Mouse (Mus musculus) brain, embryonic 14.5 days (tissue): Measurements from ENCODE around the gene E330009J07Rik. TPM values are rescaled to one million over a fixed set of nuclear protein-coding genes. Genes with fewer than 3 reads are reported as not detected.
A peak's percentile ranks its signal among the peaks of the same experiment; 100 is the strongest.

Experiments used
- DNase-seq: peaks from one replicate; pipeline ENCODE4 v3.0.0-alpha.2; 2011; ENCODE audit warnings: low read depth
- CTCF ChIP-seq: fragments of 200-500 bp; IDR thresholded peaks from 2 replicates; pipeline ENCODE4 v1.5.1; 2012; ENCODE audit warnings: inconsistent platforms, mild to moderate bottlenecking, moderate library complexity, borderline replicate concordance; ENCODE audit not compliant: insufficient read depth, insufficient read length; ENCODE audit errors: extremely low read depth
- POLR2A ChIP-seq: fragments of 200-500 bp; IDR thresholded peaks from 2 replicates; pipeline ENCODE4 v1.6.1; 2012; ENCODE audit warnings: mild to moderate bottlenecking, inconsistent platforms, borderline replicate concordance; ENCODE audit not compliant: poor library complexity, insufficient read depth, insufficient read length, severe bottlenecking; ENCODE audit errors: extremely low read depth
- polyA plus RNA-seq: library from polyadenylated mRNA; depleted of rRNA; stranded (reverse); fragments of >200 nt; gene quantifications from 2 replicates; pipeline ENCODE4 v1.2.3, GENCODE M21; 2012; rRNA removed

The E330009J07Rik gene
- polyA plus RNA-seq, 1 experiment: 17.8 TPM

DNA sequence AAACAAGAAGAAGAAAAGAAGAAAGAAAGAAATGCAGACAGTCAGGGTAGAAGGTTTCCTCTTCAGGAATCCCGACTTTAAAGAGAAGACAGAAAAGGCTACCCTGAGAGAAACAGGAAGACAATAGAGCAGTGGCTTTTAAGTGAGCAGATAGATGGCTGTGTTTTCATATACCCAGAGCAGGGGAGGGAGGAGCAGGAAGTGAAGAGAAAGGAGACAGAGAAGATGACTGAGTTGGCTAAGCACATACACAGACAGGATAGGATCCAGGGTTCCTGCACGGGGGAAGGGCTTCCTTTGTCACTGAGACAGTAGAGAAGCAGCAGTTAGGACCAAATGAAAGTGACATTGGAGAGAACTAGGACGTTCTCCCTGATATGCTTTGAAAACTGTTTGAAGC is 50.3 kb downstream of the E330009J07Rik start:
- TF ChIP-seq CTCF (no peak), POLR2A (no peak)
- no peak for DNase-seq

DNA sequence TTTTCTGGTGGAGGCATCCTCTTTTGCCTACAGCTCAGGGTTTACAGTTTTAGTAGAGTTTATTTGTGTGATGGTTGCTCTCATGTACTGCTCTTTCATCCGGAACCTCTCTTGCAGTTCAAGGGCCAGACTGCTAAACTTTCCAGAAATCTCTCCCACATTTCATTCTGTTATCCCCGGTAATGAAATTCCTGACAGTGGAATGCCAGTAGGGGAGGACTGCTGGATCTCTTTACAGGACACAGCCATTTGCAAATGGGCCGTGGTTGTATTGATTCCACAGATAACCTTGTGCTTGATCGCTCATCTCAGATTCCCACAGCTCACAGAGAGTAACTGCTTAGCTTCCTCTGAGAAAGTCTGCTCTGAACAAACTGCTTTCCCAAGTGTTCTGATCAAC is 54.0 kb downstream of the E330009J07Rik start:
- no peak for DNase-seq
- TF ChIP-seq POLR2A (no peak), CTCF (no peak)

GRCm38 (mm10) chr6:40380181-40380580 is 55.8 kb downstream of the E330009J07Rik start:
- TF ChIP-seq CTCF (no peak), POLR2A (no peak)
- DNase-seq: no peak

DNA sequence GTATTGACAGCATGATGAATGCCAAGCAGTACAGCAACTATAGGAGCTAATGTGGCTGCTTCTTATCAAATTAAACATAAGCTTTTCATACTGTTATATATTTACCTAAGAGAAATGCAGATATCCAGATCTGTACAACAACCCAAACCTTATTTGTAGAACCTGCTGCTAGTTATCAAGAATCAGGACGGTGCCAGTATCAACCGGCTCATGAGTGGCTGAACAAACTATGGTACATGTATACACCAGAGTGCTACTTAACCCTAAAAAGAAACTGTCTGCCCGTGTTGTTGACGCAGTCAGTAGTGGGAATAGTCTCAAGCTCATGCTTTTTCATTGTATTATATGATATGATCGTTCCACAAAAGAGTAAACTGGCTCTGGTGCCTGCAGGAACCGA is 64.9 kb downstream of the E330009J07Rik start:
- no peak for DNase-seq

DNA sequence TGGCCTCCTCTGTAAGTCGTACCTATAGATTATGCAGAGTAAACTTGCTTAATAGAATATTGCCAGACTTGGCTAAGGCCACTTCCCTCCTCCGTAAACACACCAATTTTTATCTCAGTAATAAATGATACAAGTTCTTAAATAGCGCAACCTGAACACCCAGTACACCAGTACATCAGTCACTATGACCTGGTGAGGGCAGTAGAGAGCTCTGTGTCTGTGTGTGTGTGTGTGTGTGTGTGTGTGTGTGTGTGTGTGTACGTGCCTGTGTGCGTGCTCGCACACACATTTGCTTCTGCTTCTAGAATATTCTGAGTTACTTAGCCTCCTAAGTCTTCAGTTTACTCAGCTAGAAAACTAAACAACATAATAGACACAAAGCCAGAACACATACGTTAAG is 82.6 kb downstream of the E330009J07Rik start:
- TF ChIP-seq CTCF: peak; percentile 7; the same call in 1 of the 2 replicates
- no peak for TF ChIP-seq POLR2A
- peak; percentile 9 for DNase-seq

More for the DNA sequence above, 64.9 kb downstream of the E330009J07Rik start:
- TF ChIP-seq CTCF: no peak
- no peak for TF ChIP-seq POLR2A

Other genes with a start within 250 kb of the E330009J07Rik start
- 30.0 and 33.2 TPM in 2 replicates for gene Agk, start 111.0 kb downstream of the E330009J07Rik start, polyA plus RNA-seq
- 0.13 and 0.14 TPM in 2 replicates for gene Wee2, start 3.0 kb upstream of the E330009J07Rik start, polyA plus RNA-seq
- gene Ssbp1, start 35.2 kb upstream of the E330009J07Rik start, polyA plus RNA-seq: 62.9 and 82.4 TPM in 2 replicates
- gene Tas2r137, start 55.1 kb upstream of the E330009J07Rik start, polyA plus RNA-seq: 0.23 and 0.25 TPM in 2 replicates
- 0.27 and 0.49 TPM in 2 replicates for gene Tas2r108, start 57.4 kb upstream of the E330009J07Rik start, polyA plus RNA-seq
- not detected in 2 replicates for gene Prss37, start 83.4 kb upstream of the E330009J07Rik start, polyA plus RNA-seq
- not detected in 2 replicates for gene Olfr461, start 118.9 kb upstream of the E330009J07Rik start, polyA plus RNA-seq
- 0.26 and 0.27 TPM in 2 replicates for gene Olfr460, start 133.4 kb upstream of the E330009J07Rik start, polyA plus RNA-seq
- 0.21 and 0.55 TPM in 2 replicates for gene Clec5a, start 149.7 kb upstream of the E330009J07Rik start, polyA plus RNA-seq
- not detected in 2 replicates for gene Tas2r138, start 177.2 kb upstream of the E330009J07Rik start, polyA plus RNA-seq
- gene Mgam, start 192.7 kb upstream of the E330009J07Rik start, polyA plus RNA-seq: 0.03 and 0.10 TPM in 2 replicates